Mouse (Mus musculus) testis, postnatal 14 days (tissue): ENCODE data around the gene Mvb12a.
A peak's percentile ranks its signal among the peaks of the same experiment; 100 is the strongest.

Source experiments
- DNase-seq: peaks from one replicate; pipeline ENCODE4 v3.0.0; 2021; ENCODE audit warnings: low spot score

Gene Mvb12a

GRCm38 (mm10) chr8:71593556-71594323, 51.0 kb downstream of the Mvb12a start:
- DNase-seq = no peak

- no peak for DNase-seq
Observed at GRCm38 (mm10) chr8:71594324-71594722, 51.6 kb downstream of the Mvb12a start.

GRCm38 (mm10) chr8:71595862-71596261, 53.1 kb downstream of the Mvb12a start:
- peak; percentile 82 for DNase-seq

- DNase-seq = no peak
Observed at GRCm38 (mm10) chr8:71596384-71596783, 53.7 kb downstream of the Mvb12a start.

- no peak for DNase-seq
Observed at GRCm38 (mm10) chr8:71596798-71597197, 54.1 kb downstream of the Mvb12a start.

GRCm38 (mm10) chr8:71597451-71597850, 54.7 kb downstream of the Mvb12a start, which contains the start of gene Fam129c:
TSS of gene Fam129c (plus strand) at chr8:71597648.
- no peak for DNase-seq
